In the genomic region with DNA sequence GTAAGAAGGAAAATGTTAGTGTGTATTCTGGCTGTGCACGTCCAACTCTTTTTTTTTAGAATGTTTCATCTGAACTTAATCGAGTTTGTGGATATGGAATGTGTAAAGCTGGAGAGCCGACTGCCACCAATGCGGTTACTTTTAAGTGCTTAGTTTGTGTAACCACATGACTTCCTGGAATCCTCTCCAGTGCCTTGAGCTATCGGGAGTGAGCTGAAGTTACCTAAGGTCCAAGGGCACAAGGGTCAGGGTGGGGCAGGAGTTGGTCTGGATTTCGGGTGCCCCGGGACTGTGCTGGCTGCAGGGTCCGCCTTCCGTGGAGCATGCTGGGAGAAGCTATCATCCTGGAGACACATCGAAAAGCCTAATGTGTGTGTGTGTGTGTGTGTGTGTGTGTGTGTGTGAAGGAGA, we compare ENCODE assay signal across 9 mouse cellular contexts. TPM values are rescaled to one million over a fixed set of nuclear protein-coding genes. Genes with fewer than 3 reads are reported as not detected.
DNase-seq lines count a peak whose midpoint lies in the region; ATAC-seq and TF ChIP-seq lines count a peak whose summit lies in the region.
"Had no signal": no experiment of that assay in that cellular context is flagged by ENCODE, and none has a peak within 500 bp of the region (broad histone marks: within the 10 kb centered on the region; RNA-seq: fewer than 3 reads in every experiment).

No protein-coding gene starts in this region.

- no peak for DNase-seq in heart, postnatal 0 days (ENCODE audit: low spot score)
- DNase-seq in liver, embryonic 11.5 days (ENCODE audit: low spot score), result peak; percentile 54
- peak; percentile 64 for DNase-seq in thymus, postnatal 4 days
- DNase-seq in right cerebral cortex, postnatal 25 days, result no peak
- DNase-seq in cerebellum, postnatal 10 days, result no peak
- DNase-seq in urinary bladder, postnatal 25 days (ENCODE audit: low spot score), result no peak
- DNase-seq: gastrocnemius, postnatal 14 days had no signal

- H3K9ac ChIP-seq in heart, postnatal 0 days (replicated peaks; ENCODE audit: low read depth, low read length), result no peak overlapping the region; the same call in 1 of the 2 replicates
- H3K9ac ChIP-seq in heart, embryonic 11.5 days (ENCODE audit: low read depth, low read length), result no peak overlapping the region
- H3K9ac ChIP-seq in liver, embryonic 11.5 days (ENCODE audit: low read depth, low read length), result peak overlapping the region; percentile 63

- H3K4me2 ChIP-seq in heart, postnatal 0 days (ENCODE audit: low read depth, low read length), result peak overlapping the region; percentile 46
- no peak overlapping the region for H3K4me2 ChIP-seq in heart, embryonic 11.5 days
- peak overlapping the region; percentile 61 for H3K4me2 ChIP-seq in liver, embryonic 11.5 days

- H3K27ac ChIP-seq in heart, postnatal 0 days (ENCODE audit: low read depth), result peak overlapping the region; percentile 68; the same call in 1 of the 2 replicates
- H3K27ac ChIP-seq in heart, embryonic 11.5 days (ENCODE audit: low read depth, low read length), result no peak overlapping the region
- peak overlapping the region; percentile 86 for H3K27ac ChIP-seq in liver, embryonic 11.5 days (ENCODE audit: low read depth, low read length)

- no peak for TF ChIP-seq CTCF in heart, postnatal 0 days (IDR thresholded peaks at IDR 0.05; ENCODE audit: low read depth)

- H3K9me3 ChIP-seq in heart, postnatal 0 days (replicated peaks; ENCODE audit: control insufficient read depth, low read length), result no peaks in the 10 kb centered on the region
- H3K9me3 ChIP-seq in heart, embryonic 11.5 days (replicated peaks; ENCODE audit: control insufficient read depth, low read length), result no peaks in the 10 kb centered on the region
- no peaks in the 10 kb centered on the region for H3K9me3 ChIP-seq in liver, embryonic 11.5 days (ENCODE audit: control insufficient read depth, low read length)

- ATAC-seq in heart, postnatal 0 days (ENCODE audit: insufficient read depth, low read depth), result no peak
- no peak for ATAC-seq in heart, embryonic 11.5 days (replicated peaks; ENCODE audit: insufficient number of reproducible peaks, low FRiP score, low TSS enrichment)
- peak; percentile 76 for ATAC-seq in liver, embryonic 11.5 days (replicated peaks; ENCODE audit: low FRiP score)
- peak; percentile 11 for ATAC-seq in megakaryocyte progenitor cell, adult 5-6 weeks (replicated peaks; ENCODE audit: poor library complexity)

- H3K27me3 ChIP-seq in heart, postnatal 0 days (ENCODE audit: control insufficient read depth, insufficient read depth, low read length), result no peaks in the 10 kb centered on the region
- no peaks in the 10 kb centered on the region for H3K27me3 ChIP-seq in heart, embryonic 11.5 days (ENCODE audit: control insufficient read depth, insufficient read depth, low read length)
- H3K27me3 ChIP-seq in liver, embryonic 11.5 days (replicated peaks; ENCODE audit: control insufficient read depth, insufficient read depth, low read length), result no peaks in the 10 kb centered on the region

- TF ChIP-seq EP300 in heart, postnatal 0 days (IDR thresholded peaks at IDR 0.05; ENCODE audit: low read depth), result no peak

- H3K4me3 ChIP-seq in heart, postnatal 0 days (ENCODE audit: low read depth, low read length), result peak overlapping the region; percentile 12; the same call in 1 of the 2 replicates
- H3K4me3 ChIP-seq in heart, embryonic 11.5 days (ENCODE audit: low read depth, low read length), result no peak overlapping the region
- peak overlapping the region; percentile 40 for H3K4me3 ChIP-seq in liver, embryonic 11.5 days (ENCODE audit: low read depth, low read length)

- 56% methylated on average over 10 of the region's 10 CpGs for WGBS in heart, postnatal 0 days
- 70% methylated on average over 10 of the region's 10 CpGs for WGBS in heart, embryonic 11.5 days (ENCODE audit: insufficient replicate concordance)
- 43% methylated on average over 10 of the region's 10 CpGs for WGBS in liver, embryonic 11.5 days

- H3K4me1 ChIP-seq in heart, postnatal 0 days (ENCODE audit: control insufficient read depth, insufficient read depth), result peaks cover 6% of the 10 kb centered on the region; the same call in 1 of the 2 replicates
- peaks cover 7% of the 10 kb centered on the region; the same call in 1 of the 2 replicates for H3K4me1 ChIP-seq in heart, embryonic 11.5 days (ENCODE audit: control insufficient read depth, insufficient read depth, low read length)
- peaks cover 13% of the 10 kb centered on the region for H3K4me1 ChIP-seq in liver, embryonic 11.5 days (replicated peaks; ENCODE audit: control insufficient read depth, insufficient read depth, low read length)

- H3K36me3 ChIP-seq in heart, postnatal 0 days (replicated peaks; ENCODE audit: control insufficient read depth, insufficient read depth, low read length), result no peaks in the 10 kb centered on the region
- no peaks in the 10 kb centered on the region for H3K36me3 ChIP-seq in heart, embryonic 11.5 days (ENCODE audit: control insufficient read depth, insufficient read depth, low read length)
- no peaks in the 10 kb centered on the region for H3K36me3 ChIP-seq in liver, embryonic 11.5 days (ENCODE audit: control insufficient read depth, insufficient read depth, low read length)

RNA-seq across cellular contexts. Expression of a gene that starts 47.9 kb away (rescaled TPM):
- total RNA-seq in heart, postnatal 0 days (2014; rRNA removed; ENCODE audit: low replicate concordance), result 11.3 and 17.5 TPM in 2 replicates
- polyA plus RNA-seq in heart, postnatal 0 days (2015; fragmentation: Nextera tagmentation; extraction: Ambion mirVana), result 11.2 and 12.6 TPM in 2 replicates
- polyA plus RNA-seq in heart, embryonic 11.5 days (2014; fragmentation: Nextera tagmentation; extraction: Ambion mirVana), result 33.0 and 35.7 TPM in 2 replicates
- 44.3 and 50.4 TPM in 2 replicates for polyA plus RNA-seq in liver, embryonic 11.5 days (2014; fragmentation: Nextera tagmentation; extraction: Ambion mirVana)
- total RNA-seq in megakaryocyte progenitor cell, adult 5-6 weeks (2015), result 524 and 595 TPM in 2 replicates
- total RNA-seq in megakaryocyte progenitor cell, adult 5-6 weeks (2017), result 311 and 321 TPM in 2 replicates

RNA-seq across cellular contexts. Expression of a gene that starts 48.1 kb away (rescaled TPM):
- total RNA-seq in heart, postnatal 0 days (2014; rRNA removed; ENCODE audit: low replicate concordance), result not detected in 2 replicates
- polyA plus RNA-seq in heart, postnatal 0 days (2015; fragmentation: Nextera tagmentation; extraction: Ambion mirVana), result not detected in 2 replicates
- not detected in 2 replicates for polyA plus RNA-seq in heart, embryonic 11.5 days (2014; fragmentation: Nextera tagmentation; extraction: Ambion mirVana)
- 0.06 TPM in 1 of 2 replicates, not detected in the other for polyA plus RNA-seq in liver, embryonic 11.5 days (2014; fragmentation: Nextera tagmentation; extraction: Ambion mirVana)
- 0.12 and 0.27 TPM in 2 replicates for total RNA-seq in megakaryocyte progenitor cell, adult 5-6 weeks (2015)
- 0.17 TPM in 1 of 2 replicates, not detected in the other for total RNA-seq in megakaryocyte progenitor cell, adult 5-6 weeks (2017)
- total RNA-seq: gastrocnemius, postnatal 14 days had no signal

Comparison
In these comparisons a context has a peak if more than half of its experiments do, and no peak if none do; other contexts are left out.
1. ATAC-seq: peak in liver, embryonic 11.5 days (single experiment) and megakaryocyte progenitor cell, adult 5-6 weeks (single experiment); none in heart, postnatal 0 days (single experiment) and heart, embryonic 11.5 days (single experiment).
2. DNase-seq: peak in liver, embryonic 11.5 days (single experiment) and thymus, postnatal 4 days (single experiment); none in heart, postnatal 0 days (single experiment), right cerebral cortex, postnatal 25 days (single experiment), cerebellum, postnatal 10 days (0 of 2) and urinary bladder, postnatal 25 days (single experiment).